Mouse (Mus musculus) heart, adult 9 months (tissue): ENCODE measurements around the gene Zfand2b.

ENCODE experiments used
- DNase-seq, 2 experiments: peaks; one replicate each; pipeline ENCODE4 v3.0.0; 2022; ENCODE audit warnings: low spot score in 2 of 2

Gene Zfand2b

GRCm38 (mm10) chr1:75159540-75160255 lies 8.7 kb upstream of the Zfand2b start:
- DNase-seq = no peak

GRCm38 (mm10) chr1:75160256-75160617 lies 8.2 kb upstream of the Zfand2b start:
- no peak for DNase-seq

GRCm38 (mm10) chr1:75168093-75168471 lies 364 bp upstream of the Zfand2b start:
- no peak for DNase-seq

- peak; percentile 31 to 36 for DNase-seq
Measured at GRCm38 (mm10) chr1:75179334-75180104, 11.1 kb downstream of the Zfand2b start.

- DNase-seq = peak; percentile 91 to 92
Measured at GRCm38 (mm10) chr1:75180105-75180590, 11.7 kb downstream of the Zfand2b start, which contains the start of gene Abcb6. Gene Abcb6, minus strand, starts transcription at chr1:75180392.

GRCm38 (mm10) chr1:75180741-75181140 lies 12.3 kb downstream of the Zfand2b start:
- DNase-seq = no peak

GRCm38 (mm10) chr1:75181377-75181870 lies 13.0 kb downstream of the Zfand2b start:
- DNase-seq = no peak

- DNase-seq = no peak
Measured at GRCm38 (mm10) chr1:75182160-75182559, 13.7 kb downstream of the Zfand2b start.

GRCm38 (mm10) chr1:75185495-75185894 lies 17.0 kb downstream of the Zfand2b start:
- no peak for DNase-seq

GRCm38 (mm10) chr1:75187126-75187525 lies 18.7 kb downstream of the Zfand2b start:
- DNase-seq = no peak

- DNase-seq = no peak
Measured at GRCm38 (mm10) chr1:75187914-75188483, 19.6 kb downstream of the Zfand2b start.

GRCm38 (mm10) chr1:75190577-75190976 lies 22.1 kb downstream of the Zfand2b start:
- DNase-seq = no peak

GRCm38 (mm10) chr1:75191258-75191621 lies 22.8 kb downstream of the Zfand2b start:
- DNase-seq = no peak

- DNase-seq = peak; percentile 98 to 99
Measured at GRCm38 (mm10) chr1:75191622-75192402, 23.4 kb downstream of the Zfand2b start, which contains the start of the genes Ankzf1 and Atg9a. Gene Ankzf1, plus strand, starts transcription at chr1:75192151. Gene Atg9a, minus strand, starts transcription at chr1:75192196.

GRCm38 (mm10) chr1:75192452-75192851 lies 24.0 kb downstream of the Zfand2b start:
- peak in 1 of 2 experiments; percentile 45 for DNase-seq

- DNase-seq = no peak
Measured at GRCm38 (mm10) chr1:75201236-75201635, 32.8 kb downstream of the Zfand2b start.

GRCm38 (mm10) chr1:75208967-75209678 lies 40.7 kb downstream of the Zfand2b start:
- DNase-seq = peak; percentile 45 to 52

- DNase-seq = peak; percentile 96
Measured at GRCm38 (mm10) chr1:75210136-75211087, 42.0 kb downstream of the Zfand2b start, which contains the start of the genes Glb1l and Stk16. Gene Glb1l, minus strand, starts transcription at chr1:75210813. Gene Stk16, plus strand, starts transcription at chr1:75210838.

GRCm38 (mm10) chr1:75211141-75211708 lies 42.8 kb downstream of the Zfand2b start:
- DNase-seq = no peak
